Mouse (Mus musculus) CH12.LX (cell line): ENCODE data around the gene Magi2. TPM values are rescaled to one million over a fixed set of nuclear protein-coding genes. Genes with fewer than 3 reads are reported as not detected.

Experiments used
- DNase-seq: peaks from one replicate; pipeline ENCODE4 v3.0.0-alpha.2; 2013; ENCODE audit errors: extremely low read depth
- H3K27ac ChIP-seq: 2 replicates; pipeline ENCODE4 v1.5.1; 2012; ENCODE audit warnings: low read depth, mild to moderate bottlenecking, control low read depth, moderate library complexity; ENCODE audit not compliant: insufficient read depth
- H3K27me3 ChIP-seq: replicated peaks from 2 replicates; pipeline ENCODE3; 2012; ENCODE audit warnings: inconsistent platforms
- H3K36me3 ChIP-seq, 2 experiments: replicated peaks in 1 of 2; 2 replicates each; pipeline versions ENCODE3 to v1.6.1; 2012; ENCODE audit warnings: inconsistent platforms in 1 of 2, low read length in 1 of 2, mild to moderate bottlenecking in 1 of 2, mixed read lengths in 1 of 2, moderate library complexity in 1 of 2; ENCODE audit not compliant: control insufficient read depth in 1 of 2, insufficient read depth in 1 of 2
- H3K4me1 ChIP-seq, 2 experiments: 2 replicates each; pipeline ENCODE4 v1.6.1; 2012; ENCODE audit warnings: inconsistent platforms in 1 of 2, moderate library complexity in 1 of 2; ENCODE audit not compliant: insufficient read depth in 2 of 2, control insufficient read depth in 1 of 2
- H3K4me2 ChIP-seq: 2 replicates; pipeline ENCODE4 v1.6.1; 2012; ENCODE audit warnings: low read depth, mild to moderate bottlenecking, control low read depth; ENCODE audit not compliant: poor library complexity, insufficient read depth, severe bottlenecking
- H3K4me3 ChIP-seq, 3 experiments: fragments of 150-350 bp in 1 of 3; sonication (generic) in 1 of 3; replicated peaks in 1 of 3; 2 replicates each; pipeline versions ENCODE3 to v1.5.1; 2011 to 2012; ENCODE audit warnings: low read depth in 2 of 3, low read length in 2 of 3, mild to moderate bottlenecking in 2 of 3, moderate library complexity in 2 of 3, control low read depth in 1 of 3, improper control_type of control experiment in 1 of 3, inconsistent platforms in 1 of 3, mixed read lengths in 1 of 3; ENCODE audit not compliant: poor library complexity in 1 of 3
- H3K79me2 ChIP-seq: replicated peaks from 2 replicates; pipeline ENCODE4 v1.6.1; 2012; ENCODE audit warnings: mild to moderate bottlenecking, moderate library complexity; ENCODE audit not compliant: control insufficient read depth, poor library complexity, insufficient read depth, severe bottlenecking; ENCODE audit errors: extremely low read depth
- H3K9ac ChIP-seq: 2 replicates; pipeline ENCODE4 v1.6.1; 2012; ENCODE audit warnings: low read depth, mild to moderate bottlenecking, control low read depth, moderate library complexity; ENCODE audit not compliant: insufficient read depth
- H3K9me3 ChIP-seq: replicated peaks from 2 replicates; pipeline ENCODE3; 2012; ENCODE audit warnings: low read length, inconsistent platforms, mixed read lengths
- CHD2 ChIP-seq: IDR thresholded peaks from 2 replicates; pipeline ENCODE4 v1.6.1; 2011; ENCODE audit warnings: low read length, improper control_type of control experiment
- ELF1 ChIP-seq: IDR thresholded peaks from 2 replicates; pipeline ENCODE4 v1.6.1; 2014; ENCODE audit warnings: low read depth, mild to moderate bottlenecking, inconsistent platforms, low read length, improper control_type of control experiment
- GABPA ChIP-seq: IDR thresholded peaks from 2 replicates; pipeline ENCODE4 v1.6.1; 2012; ENCODE audit warnings: low read depth, low read length, improper control_type of control experiment, inconsistent platforms; ENCODE audit not compliant: insufficient replicate concordance
- MAX ChIP-seq: IDR thresholded peaks from 2 replicates; pipeline ENCODE4 v1.6.1; 2011; ENCODE audit warnings: low read length, improper control_type of control experiment
- MAZ ChIP-seq: IDR thresholded peaks from 2 replicates; pipeline ENCODE4 v1.6.1; 2012; ENCODE audit warnings: low read depth, mild to moderate bottlenecking, inconsistent platforms, low read length, improper control_type of control experiment, moderate library complexity
- MEF2A ChIP-seq: IDR thresholded peaks from 2 replicates; pipeline ENCODE4 v1.6.1; 2014; ENCODE audit warnings: low read depth, mild to moderate bottlenecking, inconsistent platforms, low read length, improper control_type of control experiment, borderline replicate concordance
- MYC ChIP-seq: IDR thresholded peaks from 2 replicates; pipeline ENCODE4 v1.6.1; 2011; ENCODE audit warnings: low read depth, mild to moderate bottlenecking, improper control_type of control experiment, low read length
- NELFE ChIP-seq: IDR thresholded peaks from 2 replicates; pipeline ENCODE4 v1.6.1; 2011; ENCODE audit warnings: low read depth, low read length, improper control_type of control experiment
- NRF1 ChIP-seq: IDR thresholded peaks from 2 replicates; pipeline ENCODE4 v1.6.1; 2014; ENCODE audit warnings: low read depth, mild to moderate bottlenecking, inconsistent platforms, low read length, improper control_type of control experiment, moderate library complexity
- RCOR1 ChIP-seq: conservative IDR thresholded peaks from 2 replicates; pipeline ENCODE4 v1.6.1; 2012; ENCODE audit warnings: low read depth, mild to moderate bottlenecking, inconsistent platforms, low read length, improper control_type of control experiment
- SIN3A ChIP-seq: IDR thresholded peaks from 2 replicates; pipeline ENCODE4 v1.6.1; 2012; ENCODE audit warnings: low read length, improper control_type of control experiment, inconsistent platforms
- TBP ChIP-seq: conservative IDR thresholded peaks from 2 replicates; pipeline ENCODE4 v1.6.1; 2011; ENCODE audit warnings: low read depth, low read length, improper control_type of control experiment
- UBTF ChIP-seq: IDR thresholded peaks from 2 replicates; pipeline ENCODE4 v1.6.1; 2012; ENCODE audit warnings: low read depth, mild to moderate bottlenecking, inconsistent platforms, low read length, improper control_type of control experiment, moderate library complexity
- USF2 ChIP-seq: conservative IDR thresholded peaks from 2 replicates; pipeline ENCODE4 v1.6.1; 2011; ENCODE audit warnings: low read depth, low read length, improper control_type of control experiment
- ZC3H11A ChIP-seq: IDR thresholded peaks from 2 replicates; pipeline ENCODE4 v1.6.1; 2012; ENCODE audit warnings: low read depth, mild to moderate bottlenecking, inconsistent platforms, low read length, improper control_type of control experiment
- ZKSCAN1 ChIP-seq: IDR thresholded peaks from 2 replicates; pipeline ENCODE4 v1.6.1; 2012; ENCODE audit warnings: low read depth, inconsistent platforms, low read length, improper control_type of control experiment, borderline replicate concordance
- ZMIZ1 ChIP-seq: IDR thresholded peaks from 2 replicates; pipeline ENCODE4 v1.6.1; 2012; ENCODE audit warnings: low read depth, mild to moderate bottlenecking, inconsistent platforms, low read length, improper control_type of control experiment
- dilution Hi-C: fragments of 300-500 bp; cut with MboI; formaldehyde crosslinking; loops from 2 replicates; pipeline ENCODE4 v1.14.3; 2020; ENCODE audit warnings: low sequenced_read_pairs; ENCODE audit not compliant: extremely low pct_unique_long_range_greater_than_20kb, extremely low pct_ligation_motif_present
- in situ Hi-C: fragments of 300-500 bp; cut with MboI; formaldehyde crosslinking; loops from 3 replicates; pipeline ENCODE4 v1.14.3; 2019; ENCODE audit warnings: low sequenced_read_pairs, low pct_ligation_motif_present, low pct_unique_long_range_greater_than_20kb, mixed read lengths
- polyA plus RNA-seq: library from polyadenylated mRNA; unstranded; fragments of >175 nt; gene quantifications from 2 replicates; pipeline ENCODE4 v1.2.1, GENCODE M21; 2012; ENCODE audit warnings: low read depth; ENCODE audit not compliant: insufficient read length
- total RNA-seq, 2 experiments: library from RNA; depleted of rRNA; stranded (reverse); fragments of 300-350 nt in 1 of 2; fragments of >200 nt in 1 of 2; gene quantifications; 2 replicates each; pipeline ENCODE4 v1.2.3; 2012 to 2014

Magi2 gene
- total and polyA plus RNA-seq, 3 experiments, result 0.37 to 0.63 (median 0.42) TPM

DNA sequence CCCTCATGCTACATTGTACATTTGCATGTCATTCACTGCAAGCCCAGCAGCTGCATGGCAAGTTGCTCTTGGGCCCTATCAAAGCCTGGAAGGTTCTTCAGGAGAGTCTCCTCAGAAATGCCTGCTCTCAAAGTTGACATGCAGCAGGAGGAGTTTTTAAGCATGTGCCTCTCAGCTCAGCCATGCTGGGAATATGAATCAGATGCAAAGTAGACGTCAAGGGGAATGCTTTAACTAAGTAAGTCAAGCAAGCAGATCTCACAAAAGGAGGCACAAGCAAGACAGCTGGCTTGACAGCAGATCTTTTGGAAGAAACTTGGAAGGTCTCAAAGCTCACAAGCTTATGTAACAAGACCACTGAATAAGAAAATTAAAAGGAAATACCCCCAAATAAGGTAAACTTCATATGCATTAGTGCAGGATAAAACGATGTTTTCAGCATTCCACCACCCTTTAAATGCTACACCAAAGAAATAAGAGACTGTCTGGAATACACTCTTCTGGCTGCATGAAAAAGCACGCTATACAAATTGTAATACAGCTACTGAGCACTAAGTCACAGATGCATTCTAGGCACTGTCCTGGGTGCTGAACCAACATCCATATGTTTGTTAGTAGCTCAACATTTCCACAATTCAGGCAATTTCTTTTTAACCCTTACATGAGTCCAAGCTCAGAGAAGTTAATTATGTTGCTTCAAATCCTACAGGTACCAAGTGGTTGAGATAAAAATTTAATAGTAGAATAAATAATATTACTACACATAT lies 926.7 kb downstream of the Magi2 start:
- no peak overlapping the region for H3K9ac ChIP-seq
- dilution Hi-C loops (no loop called here), in situ Hi-C loops (no loop called here)
- H3K27me3 ChIP-seq, result no peaks in the 10 kb centered on the region
- no peaks in the 10 kb centered on the region for H3K4me1 ChIP-seq
- no peak overlapping the region for H3K4me3 ChIP-seq
- DNase-seq, result no peak
- H3K4me2 ChIP-seq, result no peak overlapping the region
- no peaks in the 10 kb centered on the region for H3K36me3 ChIP-seq
- H3K9me3 ChIP-seq, result no peaks in the 10 kb centered on the region
- TF ChIP-seq ZC3H11A (no peak), USF2 (no peak), CHD2 (no peak), MEF2A (no peak), MYC (no peak), ZMIZ1 (no peak), ELF1 (no peak), GABPA (no peak), MAX (no peak), UBTF (no peak), TBP (no peak), NELFE (no peak), SIN3A (no peak), NRF1 (no peak), ZKSCAN1 (no peak), RCOR1 (no peak)
- no peak overlapping the region for H3K27ac ChIP-seq
- H3K79me2 ChIP-seq, result no peaks in the 10 kb centered on the region

DNA sequence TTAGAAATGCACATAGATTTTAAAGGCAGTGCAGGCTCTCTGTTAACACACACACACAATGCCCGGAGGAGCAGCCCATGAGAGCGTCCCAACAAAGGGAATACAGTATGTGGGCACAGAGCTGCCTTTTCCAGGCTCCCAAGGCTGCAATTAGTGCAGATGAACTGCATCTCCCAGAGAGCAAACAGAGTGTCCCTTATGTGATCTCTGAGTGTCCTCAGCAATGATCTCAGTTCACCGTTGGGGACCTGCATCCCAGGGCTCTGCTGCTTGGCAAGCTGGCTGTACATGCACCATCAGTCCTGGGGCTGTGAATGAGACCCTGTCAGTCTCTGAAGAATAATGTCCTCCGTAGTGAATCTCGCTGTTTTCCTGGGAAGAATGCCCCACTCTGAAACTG lies 969.9 kb downstream of the Magi2 start:
- Histone ChIP-seq H3K4me3 (no peak overlapping the region), H3K4me2 (no peak overlapping the region), H3K36me3 (no peaks in the 10 kb centered on the region), H3K9me3 (no peaks in the 10 kb centered on the region), H3K4me1 (peaks cover 0 to 19% of the 10 kb centered on the region in 2 experiments; a peak in 2 of 4 replicates), H3K27ac (no peak overlapping the region), H3K9ac (no peak overlapping the region), H3K27me3 (no peaks in the 10 kb centered on the region), H3K79me2 (no peaks in the 10 kb centered on the region)
- TF ChIP-seq GABPA, result no peak
- no peak for TF ChIP-seq MYC
- no peak for TF ChIP-seq ZKSCAN1
- TF ChIP-seq MAZ, result no peak
- no peak for TF ChIP-seq NRF1
- in situ Hi-C loops, result no loop called here
- dilution Hi-C loops, result no loop called here
- DNase-seq, result no peak
